Mouse (Mus musculus): Measurements from ENCODE around the gene Tox3.

Gene Tox3

GRCm38 (mm10) chr8:90348178-90348925 lies at the start of gene Tox3:
TSS of gene Tox3 (minus strand) at chr8:90348343.
- peak; percentile 47 for DNase-seq

DNA sequence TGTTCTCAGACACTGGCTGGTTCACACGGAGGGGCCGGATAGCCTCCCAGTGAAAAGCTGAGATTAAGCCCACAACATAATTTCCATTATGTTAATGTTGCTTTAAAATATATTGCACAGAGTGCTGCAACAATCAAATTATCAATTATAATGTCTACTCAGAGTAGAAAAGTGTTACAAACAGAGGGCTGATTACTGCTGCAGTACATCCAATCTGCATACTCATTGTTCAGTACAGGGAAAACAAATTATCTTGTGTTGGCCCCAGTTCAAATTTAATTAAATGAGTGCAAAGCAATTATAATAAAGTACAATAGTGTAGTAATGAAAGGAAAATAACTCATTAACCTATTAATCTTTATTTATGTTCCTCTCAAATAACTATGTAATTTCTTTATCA lies 44.5 kb upstream of the Tox3 start:
- DNase-seq, result no peak

GRCm38 (mm10) chr8:90391483-90392074 lies 43.4 kb upstream of the Tox3 start:
- DNase-seq, result peak; percentile 35

DNA sequence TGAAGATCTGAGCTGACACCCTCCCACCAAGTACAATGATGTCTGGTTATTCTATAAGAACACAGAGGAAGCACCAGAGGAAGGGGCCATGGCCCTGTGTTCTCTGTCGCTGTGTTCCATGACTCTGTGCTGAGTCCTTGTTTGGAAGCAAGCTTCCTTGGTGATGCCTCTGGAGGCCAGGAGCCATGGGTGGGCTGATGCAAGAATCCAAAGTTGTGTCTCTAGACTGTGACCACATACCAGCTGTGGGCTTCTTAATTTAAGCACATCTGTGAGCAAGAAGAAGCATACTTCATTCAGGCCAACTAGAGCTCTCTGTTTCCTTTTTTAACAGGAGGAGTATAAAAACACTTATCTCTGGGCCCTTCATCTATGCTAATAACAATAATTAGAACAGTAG lies 42.7 kb upstream of the Tox3 start:
- DNase-seq, result no peak

GRCm38 (mm10) chr8:90379064-90379463 lies 30.9 kb upstream of the Tox3 start:
- peak; percentile 63 for DNase-seq

DNA sequence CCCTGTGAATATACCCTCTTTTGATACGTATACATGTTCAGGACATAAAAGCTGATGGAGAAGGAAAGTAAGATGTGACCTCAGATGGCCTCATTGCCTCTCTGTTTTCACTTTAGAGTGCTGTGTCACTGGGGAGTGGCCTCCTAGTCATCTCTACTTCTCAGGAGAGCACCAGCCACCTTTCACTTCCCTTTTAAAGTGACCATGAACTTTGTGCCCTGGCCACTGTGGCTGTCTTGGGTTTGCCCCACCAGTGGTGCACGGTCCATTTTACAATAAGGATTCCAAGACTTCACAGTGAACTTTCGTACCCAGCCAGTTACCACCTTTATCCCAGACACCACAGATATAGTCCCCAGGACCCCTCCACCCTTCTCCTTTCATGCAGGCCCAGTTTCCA lies 29.9 kb upstream of the Tox3 start:
- peak; percentile 14 for DNase-seq

DNA sequence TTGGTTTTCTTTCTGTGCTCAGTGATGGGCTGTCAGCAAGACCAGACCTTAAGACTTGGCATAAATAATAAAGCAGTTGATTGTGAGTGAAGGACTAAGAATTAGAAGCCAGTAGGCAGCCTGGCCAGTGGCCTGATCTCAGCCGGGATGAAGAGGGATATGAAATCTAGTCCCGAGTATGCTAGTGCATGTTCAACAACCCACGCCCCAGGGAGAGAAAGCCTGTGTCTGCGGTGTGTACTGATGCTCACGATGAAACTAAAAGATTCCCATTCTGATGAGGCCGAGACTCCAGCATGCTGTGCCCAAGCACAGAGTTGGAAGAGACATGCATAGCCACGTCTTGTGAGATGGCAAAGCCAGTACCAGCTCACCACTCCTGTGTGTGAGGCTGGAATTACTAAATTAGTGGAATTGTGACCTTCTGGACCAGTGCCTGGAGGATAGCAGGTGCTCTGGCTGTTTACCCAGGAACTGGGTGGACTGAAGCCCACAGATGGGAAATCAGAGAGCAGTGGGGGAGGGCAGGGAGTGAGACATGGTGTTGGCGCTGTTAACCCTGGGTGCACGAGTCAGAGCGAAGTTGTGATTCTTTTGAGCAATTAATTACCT lies 23.6 kb upstream of the Tox3 start:
- DNase-seq, result no peak

GRCm38 (mm10) chr8:90369876-90370275 lies 21.7 kb upstream of the Tox3 start:
- DNase-seq, result no peak

DNA sequence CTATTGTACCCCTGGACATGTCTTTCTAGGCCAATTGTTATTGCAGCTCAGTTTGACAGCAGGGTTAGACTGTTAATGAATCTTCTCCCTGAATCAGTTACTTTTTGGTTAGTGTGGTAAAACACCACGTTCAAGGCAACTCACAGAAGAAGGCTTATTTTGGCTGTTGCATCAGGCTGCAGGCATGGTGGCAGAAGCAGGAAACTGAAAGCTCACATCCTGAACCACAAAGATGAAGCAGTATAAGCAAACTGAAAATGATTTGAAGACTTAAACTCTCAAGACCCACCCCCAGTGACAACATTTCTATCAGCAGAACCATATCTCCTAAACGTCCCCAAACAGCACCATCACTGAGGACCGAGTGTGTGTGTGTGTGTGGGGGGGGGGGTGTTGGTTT lies 8.6 kb upstream of the Tox3 start:
- DNase-seq, result no peak

DNA sequence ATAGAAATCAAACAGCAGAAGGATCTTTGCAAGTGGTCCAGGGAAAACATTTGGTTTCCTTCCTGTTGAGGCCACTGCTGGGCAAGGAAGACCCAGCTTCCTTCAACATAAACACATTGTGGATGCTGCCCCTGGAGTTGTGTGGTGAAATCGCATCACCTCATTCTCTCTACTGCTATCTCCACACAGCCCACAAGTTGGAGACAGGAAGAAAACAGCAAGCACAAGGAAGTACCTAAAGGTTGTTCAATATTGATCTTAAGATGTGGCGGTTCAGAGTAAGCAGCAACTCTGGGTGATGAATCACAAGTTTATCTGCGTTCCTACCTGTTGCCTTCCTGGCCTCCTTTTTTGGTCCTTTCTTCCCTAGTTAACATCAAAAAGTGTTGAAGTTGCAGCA lies 6.6 kb upstream of the Tox3 start:
- DNase-seq, result no peak

DNA sequence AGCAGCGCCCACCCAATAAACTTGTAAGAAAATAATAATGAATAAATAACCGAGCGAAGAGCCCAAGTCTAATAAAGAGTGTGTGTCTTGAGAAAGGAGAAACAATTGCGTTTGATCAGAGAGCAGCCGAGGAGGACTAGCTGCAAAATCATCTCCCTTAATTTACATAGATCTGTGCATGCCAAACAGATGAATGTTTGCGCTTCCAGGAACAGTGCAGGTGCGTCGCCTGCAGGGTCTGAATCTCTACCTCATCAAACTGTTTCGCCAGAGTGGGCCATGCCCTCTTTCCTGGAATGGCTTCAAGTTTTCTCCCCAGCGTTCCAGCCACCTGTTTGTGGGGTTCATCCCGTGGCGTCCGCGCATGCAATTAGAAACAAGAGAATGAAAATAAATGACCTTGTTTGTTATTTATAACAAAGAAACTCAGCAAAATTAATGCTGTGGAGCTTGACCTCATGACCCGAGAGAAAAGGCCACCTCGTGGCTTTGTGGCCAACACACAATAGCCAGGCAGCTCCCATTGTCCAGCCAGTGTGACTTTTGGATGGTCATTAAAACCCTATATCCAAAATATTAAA lies 5.9 kb upstream of the Tox3 start:
- no peak for DNase-seq

- no peak for DNase-seq
Measured at GRCm38 (mm10) chr8:90353499-90353898, 5.4 kb upstream of the Tox3 start.

DNA sequence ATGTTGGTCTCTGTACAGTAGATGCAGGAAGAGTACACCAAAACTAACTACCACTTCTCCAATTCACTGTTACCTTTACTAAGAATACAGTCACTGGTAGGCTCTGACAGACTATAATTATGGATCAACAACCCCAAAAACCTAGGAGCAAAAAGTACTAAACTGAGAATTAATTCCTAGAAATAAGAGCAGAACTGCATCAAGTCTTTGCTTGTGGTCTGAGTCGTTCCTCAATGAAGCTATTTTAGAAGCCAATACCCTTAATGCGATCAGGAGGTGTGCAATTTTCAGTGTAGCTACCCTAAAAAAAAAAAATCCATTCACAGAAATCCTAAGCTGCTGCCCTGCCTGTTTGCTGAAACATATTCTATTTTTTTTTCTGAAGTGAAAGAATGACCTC lies 4.8 kb upstream of the Tox3 start:
- DNase-seq, result no peak

- DNase-seq, result peak; percentile 80
Measured at GRCm38 (mm10) chr8:90349709-90350562, 1.8 kb upstream of the Tox3 start.

- DNase-seq, result peak; percentile 30
Measured at GRCm38 (mm10) chr8:90348926-90349683, 962 bp upstream of the Tox3 start.

GRCm38 (mm10) chr8:90347581-90348177 lies 464 bp downstream of the Tox3 start:
- no peak for DNase-seq

DNA sequence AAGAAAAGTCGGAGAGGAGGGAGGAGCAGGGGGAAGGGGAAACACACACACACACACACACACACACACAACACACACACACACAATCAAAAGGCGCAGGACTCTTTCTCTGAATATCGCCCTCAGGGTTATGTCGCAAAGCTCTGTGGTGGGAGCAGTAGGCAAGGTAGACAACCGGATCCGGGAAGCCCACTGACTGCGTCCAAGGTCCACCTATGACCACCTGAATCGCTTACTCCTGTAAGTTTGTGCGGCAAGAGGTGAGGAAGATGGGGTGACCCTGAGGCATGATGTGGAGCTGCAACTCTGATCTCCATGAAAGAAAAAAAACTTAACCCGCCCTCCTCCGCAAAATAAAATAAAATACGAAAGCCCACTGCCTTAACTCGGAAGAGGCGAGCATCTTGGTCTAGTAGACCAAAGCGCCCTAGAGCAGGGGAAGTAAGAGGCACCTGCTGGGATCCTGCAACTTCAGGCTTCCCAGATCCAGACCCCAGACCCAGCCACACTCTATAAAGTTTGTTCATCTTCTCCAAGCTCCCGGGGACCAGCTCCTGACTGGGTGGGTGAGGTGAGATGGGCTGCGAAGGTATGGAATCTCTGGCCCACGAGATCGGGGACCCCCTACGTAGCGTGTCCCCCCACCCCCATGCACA lies 1.1 kb downstream of the Tox3 start:
- DNase-seq, result no peak

- DNase-seq, result no peak
Measured at GRCm38 (mm10) chr8:90346138-90346879, 1.8 kb downstream of the Tox3 start.

DNA sequence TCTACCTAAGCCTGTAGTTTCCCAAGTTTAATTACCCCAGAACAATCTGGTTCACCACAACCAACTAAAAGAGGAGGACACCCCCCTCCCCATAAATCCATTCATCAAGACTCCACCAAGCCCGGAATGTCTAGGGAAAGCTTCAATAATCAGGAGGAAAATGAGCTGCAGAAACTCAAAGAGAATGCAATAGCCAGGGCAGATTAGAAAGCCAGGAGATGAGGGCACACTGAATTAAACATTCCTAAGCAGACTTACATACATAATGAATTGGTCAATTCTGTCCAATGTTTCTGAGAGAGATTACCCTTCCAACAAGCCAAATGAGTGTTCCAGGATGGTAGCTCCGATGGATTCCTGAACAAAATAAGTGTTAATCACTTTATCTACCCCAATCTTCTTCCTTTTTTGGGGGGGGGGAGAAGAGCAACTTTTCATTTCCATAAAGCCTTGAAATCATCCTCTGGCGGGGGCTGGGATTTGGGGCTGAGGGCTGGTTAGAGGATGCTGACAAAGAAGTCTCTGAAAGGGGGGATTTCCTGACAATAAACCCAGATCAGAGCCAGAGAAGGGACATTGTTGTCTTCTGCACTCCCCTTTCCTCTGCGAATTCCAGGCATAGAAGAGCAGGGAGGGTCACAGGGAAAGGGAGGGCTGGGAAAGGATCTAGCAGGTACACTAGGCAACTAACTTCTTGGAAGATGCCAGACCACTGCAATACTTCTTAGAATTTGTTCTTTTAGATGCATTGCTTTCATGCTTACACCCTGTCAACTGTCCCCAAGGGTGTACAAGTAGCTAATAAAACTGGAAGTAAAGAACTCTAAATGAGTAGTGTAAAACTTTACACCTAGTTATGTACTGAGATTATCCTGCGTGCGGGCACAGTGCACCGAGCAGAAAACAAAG lies 17.5 kb downstream of the Tox3 start:
- DNase-seq, result no peak

Measured in lung, postnatal 36 days (tissue).